Mouse (Mus musculus): ENCODE results near the gene Prps2.
"Not testable (repeated sequence)": the region's sequence is repeated elsewhere in the genome, so short reads cannot be mapped to it uniquely, and the experiment has no call there.

Gene Prps2

GRCm38 (mm10) chrX:167328519-167328918 is 54.0 kb downstream of the Prps2 start:
- DNase-seq (ENCODE audit: low read depth, low spot score), result no peak

GRCm38 (mm10) chrX:167323742-167324141 is 58.8 kb downstream of the Prps2 start:
- no peak for DNase-seq (ENCODE audit: low read depth, low spot score)

- DNase-seq (ENCODE audit: low read depth, low spot score), result no peak
Observed at GRCm38 (mm10) chrX:167321233-167321806, 61.2 kb downstream of the Prps2 start.

- DNase-seq (ENCODE audit: low read depth, low spot score), result no peak
Observed at GRCm38 (mm10) chrX:167318819-167319396, 63.6 kb downstream of the Prps2 start.

- no peak for DNase-seq (ENCODE audit: low read depth, low spot score)
Observed at GRCm38 (mm10) chrX:167315766-167316165, 66.8 kb downstream of the Prps2 start.

GRCm38 (mm10) chrX:167315093-167315726 is 67.3 kb downstream of the Prps2 start:
- no peak for DNase-seq (ENCODE audit: low read depth, low spot score)

GRCm38 (mm10) chrX:167302061-167302460 is 80.5 kb downstream of the Prps2 start:
- DNase-seq (ENCODE audit: low read depth, low spot score), result not testable (repeated sequence)

Measured in brain, embryonic 18.5 days (tissue).